Mouse (Mus musculus): Measurements from ENCODE around the gene Rbfox3. TPM values are rescaled to one million over a fixed set of nuclear protein-coding genes. Genes with fewer than 3 reads are reported as not detected.

The Rbfox3 gene
- polyA plus RNA-seq, 1 experiment from 2014 or later, result not detected

GRCm38 (mm10) chr11:118655833-118656232 is 255.6 kb downstream of the Rbfox3 start:
- Histone ChIP-seq H3K27ac (no peak overlapping the region), H3K36me3 (ENCODE audit: inconsistent target) (no peaks in the 10 kb centered on the region), H3K79me2 (ENCODE audit: inconsistent target) (no peaks in the 10 kb centered on the region), H3K4me3 (ENCODE audit: inconsistent target) (no peak overlapping the region)
- 76% methylated on average over 4 of the region's 4 CpGs for WGBS (ENCODE audit: missing documents)

GRCm38 (mm10) chr11:118653521-118654318 is 257.7 kb downstream of the Rbfox3 start:
- Histone ChIP-seq H3K79me2 (ENCODE audit: inconsistent target) (no peaks in the 10 kb centered on the region), H3K36me3 (ENCODE audit: inconsistent target) (no peaks in the 10 kb centered on the region), H3K27ac (no peak overlapping the region), H3K4me3 (ENCODE audit: inconsistent target) (no peak overlapping the region)
- 90% methylated on average over 14 of the region's 14 CpGs for WGBS (ENCODE audit: missing documents)

GRCm38 (mm10) chr11:118652401-118653240 is 258.8 kb downstream of the Rbfox3 start:
- Histone ChIP-seq H3K27ac (no peak overlapping the region), H3K36me3 (ENCODE audit: inconsistent target) (no peaks in the 10 kb centered on the region), H3K79me2 (ENCODE audit: inconsistent target) (no peaks in the 10 kb centered on the region), H3K4me3 (ENCODE audit: inconsistent target) (no peak overlapping the region)
- WGBS (ENCODE audit: missing documents), result 86% methylated on average over 13 of the region's 13 CpGs

- Histone ChIP-seq H3K36me3 (ENCODE audit: inconsistent target) (no peaks in the 10 kb centered on the region), H3K79me2 (ENCODE audit: inconsistent target) (no peaks in the 10 kb centered on the region), H3K4me3 (ENCODE audit: inconsistent target) (no peak overlapping the region), H3K27ac (no peak overlapping the region)
- 23% methylated on average over 5 of the region's 5 CpGs for WGBS (ENCODE audit: missing documents)
Measured at GRCm38 (mm10) chr11:118648369-118648768, 263.0 kb downstream of the Rbfox3 start.

- WGBS (ENCODE audit: missing documents), result 88% methylated on average over 3 of the region's 3 CpGs
- Histone ChIP-seq H3K27ac (no peak overlapping the region), H3K36me3 (ENCODE audit: inconsistent target) (no peaks in the 10 kb centered on the region), H3K4me3 (ENCODE audit: inconsistent target) (no peak overlapping the region), H3K79me2 (ENCODE audit: inconsistent target) (no peaks in the 10 kb centered on the region)
Measured at GRCm38 (mm10) chr11:118646864-118647263, 264.5 kb downstream of the Rbfox3 start.

- Histone ChIP-seq H3K36me3 (ENCODE audit: inconsistent target) (no peaks in the 10 kb centered on the region), H3K27ac (no peak overlapping the region), H3K79me2 (ENCODE audit: inconsistent target) (no peaks in the 10 kb centered on the region), H3K4me3 (ENCODE audit: inconsistent target) (no peak overlapping the region)
- WGBS (ENCODE audit: missing documents), result 85% methylated on average over 3 of the region's 3 CpGs
Measured at GRCm38 (mm10) chr11:118645158-118645557, 266.2 kb downstream of the Rbfox3 start.

GRCm38 (mm10) chr11:118640706-118641105 is 270.7 kb downstream of the Rbfox3 start:
- 81% methylated on average over 4 of the region's 4 CpGs for WGBS (ENCODE audit: missing documents)
- no peak overlapping the region for H3K27ac ChIP-seq
- H3K36me3 ChIP-seq (ENCODE audit: inconsistent target), result no peaks in the 10 kb centered on the region
- H3K79me2 ChIP-seq (ENCODE audit: inconsistent target), result no peaks in the 10 kb centered on the region
- H3K4me3 ChIP-seq (ENCODE audit: inconsistent target), result no peak overlapping the region

- H3K27ac ChIP-seq, result no peak overlapping the region
Measured at GRCm38 (mm10) chr11:118637718-118638117, 273.7 kb downstream of the Rbfox3 start.

GRCm38 (mm10) chr11:118634647-118635046 is 276.8 kb downstream of the Rbfox3 start:
- Histone ChIP-seq H3K4me3 (ENCODE audit: inconsistent target) (no peak overlapping the region), H3K36me3 (ENCODE audit: inconsistent target) (no peaks in the 10 kb centered on the region), H3K27ac (no peak overlapping the region), H3K79me2 (ENCODE audit: inconsistent target) (no peaks in the 10 kb centered on the region)
- 40% methylated on average over 8 of the region's 8 CpGs for WGBS (ENCODE audit: missing documents)

More at GRCm38 (mm10) chr11:118637718-118638117, 273.7 kb downstream of the Rbfox3 start:
- Histone ChIP-seq H3K4me3 (ENCODE audit: inconsistent target) (no peak overlapping the region), H3K36me3 (ENCODE audit: inconsistent target) (no peaks in the 10 kb centered on the region), H3K79me2 (ENCODE audit: inconsistent target) (no peaks in the 10 kb centered on the region)
- whole genome bisulfite sequencing (ENCODE audit: missing documents), result 74% methylated on average over 10 of the region's 10 CpGs

GRCm38 (mm10) chr11:118629718-118630117 is 281.7 kb downstream of the Rbfox3 start:
- H3K4me3 ChIP-seq (ENCODE audit: inconsistent target), result no peak overlapping the region
- H3K27ac ChIP-seq, result no peak overlapping the region
- H3K79me2 ChIP-seq (ENCODE audit: inconsistent target), result no peaks in the 10 kb centered on the region
- 100% methylated on average over 1 of the region's 1 CpGs for WGBS (ENCODE audit: missing documents)
- H3K36me3 ChIP-seq (ENCODE audit: inconsistent target), result no peaks in the 10 kb centered on the region

GRCm38 (mm10) chr11:118627541-118627940 is 283.9 kb downstream of the Rbfox3 start:
- H3K27ac ChIP-seq, result no peak overlapping the region
- H3K79me2 ChIP-seq (ENCODE audit: inconsistent target), result no peaks in the 10 kb centered on the region
- H3K36me3 ChIP-seq (ENCODE audit: inconsistent target), result no peaks in the 10 kb centered on the region
- no peak overlapping the region for H3K4me3 ChIP-seq (ENCODE audit: inconsistent target)
- WGBS (ENCODE audit: missing documents), result 75% methylated on average over 5 of the region's 5 CpGs

GRCm38 (mm10) chr11:118620869-118621268 is 290.5 kb downstream of the Rbfox3 start:
- H3K36me3 ChIP-seq (ENCODE audit: inconsistent target), result no peaks in the 10 kb centered on the region
- WGBS (ENCODE audit: missing documents), result 81% methylated on average over 4 of the region's 4 CpGs

GRCm38 (mm10) chr11:118614126-118614525 is 297.3 kb downstream of the Rbfox3 start:
- WGBS (ENCODE audit: missing documents), result 89% methylated on average over 4 of the region's 4 CpGs
- H3K27ac ChIP-seq, result no peak overlapping the region
- H3K79me2 ChIP-seq (ENCODE audit: inconsistent target), result no peaks in the 10 kb centered on the region
- no peaks in the 10 kb centered on the region for H3K36me3 ChIP-seq (ENCODE audit: inconsistent target)
- H3K4me3 ChIP-seq (ENCODE audit: inconsistent target), result no peak overlapping the region

More at GRCm38 (mm10) chr11:118620869-118621268, 290.5 kb downstream of the Rbfox3 start:
- Histone ChIP-seq H3K27ac (no peak overlapping the region), H3K79me2 (ENCODE audit: inconsistent target) (no peaks in the 10 kb centered on the region), H3K4me3 (ENCODE audit: inconsistent target) (no peak overlapping the region)

- 5% methylated on average over 9 of the region's 14 CpGs for WGBS (ENCODE audit: missing documents)
Measured at GRCm38 (mm10) chr11:118610128-118610527, 301.3 kb downstream of the Rbfox3 start.

More at GRCm38 (mm10) chr11:118610128-118610527, 301.3 kb downstream of the Rbfox3 start:
- H3K27ac ChIP-seq, result no peak overlapping the region
- H3K4me3 ChIP-seq (ENCODE audit: inconsistent target), result no peak overlapping the region
- H3K36me3 ChIP-seq (ENCODE audit: inconsistent target), result no peaks in the 10 kb centered on the region
- no peaks in the 10 kb centered on the region for H3K79me2 ChIP-seq (ENCODE audit: inconsistent target)
